Mouse (Mus musculus): Measurements from ENCODE around the gene Klc2. TPM values are rescaled to one million over a fixed set of nuclear protein-coding genes. Genes with fewer than 3 reads are reported as not detected.

Klc2 gene
- total RNA-seq, 2 experiments from 2014 or later: 27.2 to 28.7 TPM

Other genes starting within 250 kb of the Klc2 start
- 1,000 to 10,000 TPM; 4,231 to 4,587 TPM for gene Actn3, start 240.7 kb downstream of the Klc2 start, total RNA-seq (2021)
- 1 to 10 TPM; 4.5 to 5.3 TPM for gene Zdhhc24, start 239.9 kb downstream of the Klc2 start, total RNA-seq (2021)
- gene Bbs1, start 211.9 kb downstream of the Klc2 start, total RNA-seq (2021): 1 to 10 TPM; 1.9 to 2.9 TPM
- gene Dpp3, start 190.3 kb downstream of the Klc2 start, total RNA-seq (2021): 10 to 100 TPM; 32.1 to 33.8 TPM
- 1 to 10 TPM in 1 of 2 experiments, under 1 TPM in 1; 0.68 to 1.4 TPM for gene Peli3, start 175.4 kb downstream of the Klc2 start, total RNA-seq (2021)
- 10 to 100 TPM; 48.6 to 56.1 TPM for gene Mrpl11, start 156.4 kb downstream of the Klc2 start, total RNA-seq (2021)
- gene Npas4, start 128.2 kb downstream of the Klc2 start, total RNA-seq (2021): under 1 TPM in 1 of 2 experiments, not detected in 1; 0.12 TPM
- 1 to 10 TPM; 4.0 to 7.3 TPM for gene Slc29a2, start 94.7 kb downstream of the Klc2 start, total RNA-seq (2021)
- gene B4gat1, start 79.7 kb downstream of the Klc2 start, total RNA-seq (2021): 10 to 100 TPM; 21.5 to 21.9 TPM
- 1 to 10 TPM in 1 of 2 experiments, under 1 TPM in 1; 0.84 to 1.3 TPM for gene AC124502.3, start 79.7 kb downstream of the Klc2 start, total RNA-seq (2021)
- 10 to 100 TPM; 14.3 to 15.5 TPM for gene Brms1, start 77.2 kb downstream of the Klc2 start, total RNA-seq (2021)
- gene Rin1, start 68.1 kb downstream of the Klc2 start, total RNA-seq (2021): 1 to 10 TPM; 1.5 to 1.8 TPM
- 10 to 100 TPM; 45.2 to 60.2 TPM for gene Cd248, start 50.5 kb downstream of the Klc2 start, total RNA-seq (2021)
- under 1 TPM; 0.23 to 0.27 TPM for gene Tmem151a, start 33.0 kb downstream of the Klc2 start, total RNA-seq (2021)
- 10 to 100 TPM; 46.4 to 49.3 TPM for gene Yif1a, start 30.0 kb downstream of the Klc2 start, total RNA-seq (2021)
- gene Cnih2, start 20.0 kb downstream of the Klc2 start, total RNA-seq (2021): under 1 TPM; 0.75 to 0.90 TPM
- gene Rab1b, start 11.5 kb downstream of the Klc2 start, total RNA-seq (2021): 100 to 1,000 TPM; 119 to 127 TPM
- gene Pacs1, start 154.6 kb upstream of the Klc2 start, total RNA-seq (2021): 10 to 100 TPM; 10.3 to 11.1 TPM
- gene Sf3b2, start 176.9 kb upstream of the Klc2 start, total RNA-seq (2021): 10 to 100 TPM; 81.9 to 88.6 TPM
- under 1 TPM; 0.28 to 0.47 TPM for gene Gal3st3, start 179.8 kb upstream of the Klc2 start, total RNA-seq (2021)
- not detected for gene Catsper1, start 217.2 kb upstream of the Klc2 start, total RNA-seq (2021)
- gene Cst6, start 231.0 kb upstream of the Klc2 start, total RNA-seq (2021): 1 to 10 TPM; 1.8 to 1.9 TPM
- gene Eif1ad, start 248.2 kb upstream of the Klc2 start, total RNA-seq (2021): 10 to 100 TPM; 14.0 to 15.6 TPM
- 100 to 1,000 TPM; 128 to 150 TPM for gene Banf1, start 248.6 kb upstream of the Klc2 start, total RNA-seq (2021)